Mouse (Mus musculus) kidney, embryonic 15.5 days (tissue): ENCODE results near the gene Cavin1. TPM values are rescaled to one million over a fixed set of nuclear protein-coding genes. Genes with fewer than 3 reads are reported as not detected.
"Not testable (repeated sequence)": the region's sequence is repeated elsewhere in the genome, so short reads cannot be mapped to it uniquely, and the experiment has no call there.

Experiments used
- ATAC-seq: fragments of 200-750 bp; cut with Nextera tagmentation; replicated peaks from 2 replicates; pipeline ENCODE4 v1.8.0; 2017; ENCODE audit warnings: moderate TSS enrichment; ENCODE audit not compliant: low FRiP score
- H3K27ac ChIP-seq: fragments of 300-500 bp; sonication (generic); 2 replicates; pipeline ENCODE4 v1.5.1; 2015; ENCODE audit warnings: mild to moderate bottlenecking, inconsistent platforms
- H3K27me3 ChIP-seq: fragments of 300-500 bp; sonication (generic); 2 replicates; pipeline ENCODE4 v1.6.1; 2015; ENCODE audit warnings: inconsistent platforms
- H3K36me3 ChIP-seq: fragments of 300-500 bp; sonication (generic); 2 replicates; pipeline ENCODE4 v1.6.1; 2015; ENCODE audit warnings: inconsistent platforms
- H3K4me1 ChIP-seq: fragments of 300-500 bp; sonication (generic); 2 replicates; pipeline ENCODE4 v1.6.1; 2015; ENCODE audit warnings: inconsistent platforms
- H3K4me2 ChIP-seq: fragments of 300-500 bp; sonication (generic); 2 replicates; pipeline ENCODE4 v1.6.1; 2015; ENCODE audit warnings: moderate library complexity, mild to moderate bottlenecking, inconsistent platforms
- H3K4me3 ChIP-seq: fragments of 300-500 bp; sonication (generic); replicated peaks from 2 replicates; pipeline ENCODE4 v1.5.1; 2015; ENCODE audit warnings: mild to moderate bottlenecking, inconsistent platforms
- H3K9ac ChIP-seq: fragments of 300-500 bp; sonication (generic); 2 replicates; pipeline ENCODE4 v1.6.1; 2015; ENCODE audit warnings: mild to moderate bottlenecking, inconsistent platforms
- H3K9me3 ChIP-seq: fragments of 300-500 bp; sonication (generic); replicated peaks from 2 replicates; pipeline ENCODE4 v1.6.1; 2016; ENCODE audit warnings: inconsistent platforms
- WGBS: fragments of 180-500 bp; shearing (Covaris S2); methylation state at CpG from one replicate; pipeline ENCODE4 v1.1.7; 2015; ENCODE audit warnings: mixed read lengths; 5-methylcytosine and 5-hydroxymethylcytosine counted together
- polyA plus RNA-seq: library from polyadenylated mRNA; unstranded; fragments of >200 nt; fragmentation: Nextera tagmentation; extraction: Ambion mirVana; gene quantifications from 2 replicates; pipeline ENCODE4 v1.2.1, GENCODE M21; 2015

Cavin1 gene
- polyA plus RNA-seq = 131 and 150 TPM in 2 replicates

DNA sequence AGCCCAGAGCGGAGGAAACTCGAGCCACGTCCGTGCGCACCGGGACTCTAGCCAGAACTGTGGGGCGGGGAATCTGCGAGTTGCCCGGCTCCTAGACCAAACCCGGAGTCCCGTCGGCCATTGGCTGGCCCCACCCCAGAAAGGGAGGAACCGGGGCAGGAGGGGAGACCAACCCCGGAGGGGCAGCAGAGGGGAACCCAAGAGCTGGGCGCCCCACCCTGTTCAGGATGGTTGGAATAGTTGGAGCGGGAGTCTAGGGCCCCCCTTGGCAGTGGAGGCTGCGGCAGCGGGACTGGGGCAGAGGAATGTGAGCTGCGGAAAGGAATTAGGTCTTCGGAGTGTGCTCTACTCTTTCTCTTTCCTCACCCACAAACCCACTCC lies at the start of gene Cavin1:
TSS of gene Cavin1 (minus strand) at position 331 of the 381 bp plus-strand sequence.
- peak within 1 kb of the TSS; percentile 88 for H3K27ac ChIP-seq
- under 1% methylated on average over 20 of the region's 20 CpGs for WGBS
- H3K4me1 ChIP-seq = peaks cover 42% of the 10 kb centered on the region
- peak within 1 kb of the TSS; percentile 72 for H3K4me2 ChIP-seq
- ATAC-seq = peak; percentile 88
- peaks cover 71% of the 10 kb centered on the region for H3K27me3 ChIP-seq
- no peaks in the 10 kb centered on the region for H3K36me3 ChIP-seq
- no peaks in the 10 kb centered on the region for H3K9me3 ChIP-seq
- H3K9ac ChIP-seq = peak within 1 kb of the TSS; percentile 69
- peak within 1 kb of the TSS; percentile 69 for H3K4me3 ChIP-seq

DNA sequence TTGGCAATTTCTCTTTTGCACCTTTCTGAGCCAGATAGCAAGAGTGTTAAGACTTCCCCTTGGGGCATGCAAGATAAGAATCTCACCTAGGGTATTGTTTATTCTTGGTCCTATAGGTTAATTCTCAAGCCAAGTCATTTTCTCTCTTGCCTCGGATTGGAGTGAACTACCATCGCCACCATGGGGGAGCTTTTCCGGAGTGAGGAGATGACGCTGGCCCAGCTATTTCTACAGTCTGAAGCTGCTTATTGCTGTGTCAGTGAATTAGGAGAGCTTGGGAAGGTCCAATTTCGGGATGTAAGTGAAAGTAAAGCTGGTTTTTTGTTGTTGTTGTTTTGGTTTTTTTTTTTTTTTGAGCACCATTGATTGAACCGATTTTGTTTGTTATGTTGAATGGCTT lies 41.0 kb upstream of the Cavin1 start:
- Histone ChIP-seq H3K4me1 (peaks cover 20% of the 10 kb centered on the region), H3K9ac (no peak overlapping the region), H3K27ac (no peak overlapping the region), H3K27me3 (no peaks in the 10 kb centered on the region), H3K36me3 (peaks cover 29% of the 10 kb centered on the region), H3K9me3 (no peaks in the 10 kb centered on the region), H3K4me2 (no peak overlapping the region), H3K4me3 (no peak overlapping the region)
- 87% methylated on average over 6 of the region's 6 CpGs for WGBS
- no peak for ATAC-seq

DNA sequence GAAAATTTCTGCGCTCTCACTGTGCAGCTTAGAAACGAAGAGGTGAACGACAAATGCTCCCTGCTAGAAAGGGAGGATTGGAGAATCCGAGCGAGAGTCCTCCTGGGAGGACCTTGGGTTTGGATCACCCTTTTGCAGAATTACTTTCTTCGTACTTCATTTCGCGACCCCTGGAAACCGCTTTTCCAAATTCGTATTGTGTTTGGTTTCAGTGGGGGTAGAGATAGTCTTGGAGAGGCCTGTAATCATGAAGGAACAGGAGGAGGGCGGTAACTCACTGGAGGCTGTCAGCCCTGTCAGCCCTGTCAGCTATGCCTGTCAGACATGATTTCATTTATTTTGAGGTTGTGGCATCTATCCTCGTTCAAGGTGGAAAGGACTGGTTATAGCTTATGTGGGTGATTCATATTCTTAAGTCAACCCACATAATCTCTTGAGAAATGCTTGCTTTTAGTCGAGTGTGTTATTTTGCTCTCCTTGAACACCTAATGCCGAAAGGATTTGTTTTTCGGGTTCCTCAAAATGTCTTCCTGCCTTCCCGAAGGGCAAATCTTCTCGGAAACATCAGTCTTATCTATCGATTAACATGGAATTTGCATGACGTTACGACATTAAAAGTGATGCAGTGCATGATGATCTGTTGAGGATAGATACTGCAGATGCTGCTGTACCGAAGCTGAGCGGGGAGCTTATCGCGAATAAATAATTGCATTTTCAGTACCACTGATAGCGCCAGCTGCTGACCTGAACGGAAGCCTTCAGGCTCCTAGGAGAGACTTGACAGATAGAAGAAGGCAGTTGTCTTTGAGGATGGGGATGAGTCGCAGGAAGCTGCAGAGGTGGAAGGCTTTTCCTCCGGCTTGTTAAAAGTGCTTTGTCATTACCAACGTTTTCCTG lies 39.4 kb upstream of the Cavin1 start:
- 10% methylated on average over 29 of the region's 29 CpGs for whole genome bisulfite sequencing
- ATAC-seq = 0 out of 2 replicates have a peak, but pooled peaks have one; percentile 40
- Histone ChIP-seq H3K36me3 (peaks cover 28% of the 10 kb centered on the region), H3K4me1 (peaks cover 20% of the 10 kb centered on the region), H3K4me3 (peak overlapping the region; percentile 64), H3K4me2 (peak overlapping the region; percentile 72), H3K27me3 (peaks cover 4% of the 10 kb centered on the region; the same call in 1 of the 2 replicates), H3K27ac (peak overlapping the region; percentile 77), H3K9me3 (no peaks in the 10 kb centered on the region), H3K9ac (peak overlapping the region; percentile 63)

DNA sequence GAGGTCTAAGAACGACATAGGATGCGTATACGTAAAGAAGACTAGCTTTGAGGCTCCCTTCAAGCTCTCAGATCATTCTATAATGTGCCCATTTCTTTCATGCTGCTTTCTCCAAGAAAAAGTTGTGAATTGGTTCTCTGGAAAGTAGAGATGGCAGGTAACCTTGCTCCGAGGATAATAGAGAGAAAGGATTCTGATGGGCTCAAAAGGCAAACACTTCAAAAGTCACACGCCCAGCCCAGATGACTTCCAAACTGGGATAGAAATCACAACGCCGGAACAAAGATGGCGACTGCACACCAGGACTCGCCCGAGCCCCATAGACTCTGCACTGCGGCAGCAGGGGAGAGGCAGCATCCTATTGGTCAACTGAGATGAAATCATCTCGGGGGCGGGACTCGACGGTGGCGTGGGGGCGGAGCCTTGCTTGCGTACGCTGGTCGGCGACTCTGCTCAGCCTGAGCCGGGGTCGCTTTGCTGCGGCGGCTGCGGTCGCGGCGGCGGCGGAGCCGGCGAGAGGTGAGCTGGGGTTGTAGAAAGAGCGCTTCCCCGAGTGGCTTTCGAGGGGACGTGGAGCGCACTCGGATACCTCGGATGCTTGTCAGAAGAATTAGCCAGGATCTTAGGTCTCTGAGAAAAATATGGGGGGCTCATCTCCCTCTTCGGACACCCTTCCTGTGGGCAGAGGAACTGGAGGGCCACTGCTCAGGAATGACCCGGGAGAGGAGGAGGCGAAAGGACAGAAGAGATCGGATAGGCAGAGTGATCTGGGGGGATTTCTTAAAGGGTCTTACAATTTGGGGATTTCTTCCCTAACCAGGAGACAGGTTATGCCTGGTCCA lies 38.6 kb upstream of the Cavin1 start, which contains the start of gene Atp6v0a1:
TSS of gene Atp6v0a1 (plus strand) at position 407 of the 842 bp plus-strand sequence.
- H3K36me3 ChIP-seq = peaks cover 21% of the 10 kb centered on the region
- peak within 1 kb of the TSS; percentile 72 for H3K4me2 ChIP-seq
- peak within 1 kb of the TSS; percentile 64 for H3K4me3 ChIP-seq
- H3K9me3 ChIP-seq = no peaks in the 10 kb centered on the region
- H3K4me1 ChIP-seq = peaks cover 20% of the 10 kb centered on the region
- H3K27me3 ChIP-seq = peaks cover 4% of the 10 kb centered on the region; the same call in 1 of the 2 replicates
- peak within 1 kb of the TSS; percentile 63 for H3K9ac ChIP-seq
- under 1% methylated on average over 44 of the region's 44 CpGs for WGBS
- peak within 1 kb of the TSS; percentile 77 for H3K27ac ChIP-seq
- ATAC-seq = peak; percentile 100

DNA sequence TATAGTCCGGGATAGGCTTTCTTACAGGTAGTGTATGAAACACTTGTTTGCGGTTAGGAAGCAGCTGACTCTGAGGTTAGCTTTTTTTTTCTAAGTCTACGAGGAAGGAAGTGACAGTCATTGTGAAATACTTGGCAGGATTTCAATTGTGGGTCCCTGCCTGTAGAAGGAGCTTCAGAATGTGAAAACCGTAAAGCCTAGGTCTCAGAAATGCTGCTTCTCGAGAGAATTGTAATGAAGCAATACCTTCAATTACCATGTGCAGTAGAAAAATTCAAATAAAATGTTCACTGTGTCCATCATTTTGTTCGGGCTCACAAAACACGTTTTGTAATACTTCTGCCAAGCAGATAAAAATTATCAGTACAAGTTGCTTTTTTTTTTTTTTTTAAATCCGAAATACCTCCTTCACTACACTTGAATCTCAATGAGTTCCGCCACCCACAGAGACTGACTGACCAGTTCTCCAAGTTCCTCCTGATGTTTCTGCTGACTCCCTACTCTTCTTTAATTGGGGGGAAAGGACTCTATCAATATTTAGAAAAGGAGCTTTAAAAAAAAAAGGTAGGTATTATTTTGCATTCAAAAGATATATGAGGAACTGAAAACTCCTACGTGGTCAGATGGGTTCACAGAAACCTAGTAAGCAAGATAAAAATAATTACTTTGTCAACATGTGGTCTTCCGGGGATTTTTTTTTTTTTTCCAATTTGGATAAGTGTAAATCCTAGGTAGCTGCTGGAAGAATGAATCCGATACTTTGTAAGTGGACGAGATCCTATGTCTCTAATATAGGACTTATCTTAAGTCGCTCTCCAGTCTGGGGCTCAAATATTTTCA lies 37.7 kb upstream of the Cavin1 start:
- peak overlapping the region; percentile 72 for H3K4me2 ChIP-seq
- peak overlapping the region; percentile 77 for H3K27ac ChIP-seq
- H3K36me3 ChIP-seq = peaks cover 13% of the 10 kb centered on the region
- no peaks in the 10 kb centered on the region for H3K9me3 ChIP-seq
- peak overlapping the region; percentile 64 for H3K4me3 ChIP-seq
- peaks cover 4% of the 10 kb centered on the region; the same call in 1 of the 2 replicates for H3K27me3 ChIP-seq
- 48% methylated on average over 14 of the region's 14 CpGs for WGBS
- H3K9ac ChIP-seq = 0 out of 2 replicates have a peak overlapping the region, but pooled peaks have one; percentile 12
- peaks cover 20% of the 10 kb centered on the region for H3K4me1 ChIP-seq
- no peak for ATAC-seq

DNA sequence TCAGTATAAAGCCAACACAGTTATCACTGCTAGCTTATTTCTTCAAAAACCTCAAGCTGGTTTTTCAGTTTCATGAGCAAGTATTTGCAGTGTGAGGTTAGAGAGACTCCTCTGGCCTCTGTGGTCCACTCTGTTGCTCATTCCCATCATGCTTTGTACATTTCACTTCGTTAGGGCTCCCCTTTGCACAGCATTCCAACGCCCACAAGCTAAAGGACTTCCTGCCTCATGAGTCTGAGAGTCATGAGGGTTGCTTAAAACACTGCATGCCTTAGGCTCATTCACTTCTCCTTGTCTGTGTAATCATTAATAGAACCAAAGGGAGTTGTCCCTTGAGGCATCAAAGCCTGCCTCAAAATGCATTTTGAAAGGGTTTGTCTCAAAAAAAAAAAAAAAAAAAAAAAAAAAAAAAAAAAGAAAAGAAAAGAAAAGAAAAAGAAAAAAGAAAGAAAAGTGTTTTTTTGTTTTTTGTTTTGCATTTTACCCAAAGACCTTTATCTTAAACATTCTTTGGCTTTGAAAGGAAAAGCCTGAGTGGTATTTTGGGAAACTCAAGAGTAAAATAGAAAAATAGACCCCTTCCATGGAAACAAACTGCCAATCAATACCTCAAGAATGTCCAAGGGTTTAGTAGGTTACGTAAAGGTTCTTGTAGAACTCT lies 32.5 kb upstream of the Cavin1 start:
- 42% methylated on average over 3 of the region's 3 CpGs for WGBS
- peak; percentile 60; the same call in 1 of the 2 replicates for ATAC-seq
- Histone ChIP-seq H3K9me3 (no peaks in the 10 kb centered on the region), H3K4me2 (no peak overlapping the region), H3K4me3 (no peak overlapping the region), H3K36me3 (no peaks in the 10 kb centered on the region), H3K27ac (peak overlapping the region; percentile 75; the same call in 1 of the 2 replicates), H3K9ac (no peak overlapping the region), H3K4me1 (peaks cover 2% of the 10 kb centered on the region; the same call in 1 of the 2 replicates), H3K27me3 (peaks cover 8% of the 10 kb centered on the region; the same call in 1 of the 2 replicates)

DNA sequence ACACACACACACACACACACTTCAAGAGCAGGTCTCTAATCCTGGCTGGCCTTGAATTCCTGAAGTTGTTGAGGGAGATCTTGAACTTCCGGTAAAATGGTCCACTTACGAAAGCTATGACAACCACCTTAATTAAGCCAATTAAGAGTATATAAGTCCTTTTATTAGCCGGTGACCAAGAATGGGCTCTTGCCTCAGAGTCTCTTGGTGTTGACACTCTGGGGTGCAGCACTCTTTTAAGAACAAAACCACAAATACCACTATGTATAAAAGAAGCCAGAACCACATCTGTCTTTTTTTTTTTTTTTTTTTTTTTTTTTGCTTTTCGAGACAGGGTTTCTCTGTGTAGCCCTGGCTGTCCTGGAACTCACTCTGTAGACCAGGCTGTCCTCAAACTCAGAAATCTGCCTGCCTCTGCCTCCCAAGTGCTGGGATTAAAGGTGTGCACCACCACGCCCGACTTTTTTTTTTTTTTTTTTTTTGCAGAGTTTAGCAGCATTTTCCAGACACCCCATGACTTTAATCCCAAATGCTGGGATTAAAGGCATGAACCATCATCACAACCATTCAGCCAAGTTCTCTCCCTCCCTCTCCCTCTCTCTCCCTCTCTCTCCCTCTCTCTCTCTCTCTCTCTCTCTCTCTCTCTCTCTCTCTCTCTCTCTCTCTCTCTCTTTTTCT lies 31.3 kb upstream of the Cavin1 start:
- not testable (repeated sequence) for H3K9me3 ChIP-seq, H3K27me3 ChIP-seq, H3K27ac ChIP-seq, ATAC-seq, H3K36me3 ChIP-seq, H3K4me2 ChIP-seq, H3K9ac ChIP-seq, H3K4me3 ChIP-seq, H3K4me1 ChIP-seq
- WGBS = 79% methylated on average over 5 of the region's 6 CpGs

DNA sequence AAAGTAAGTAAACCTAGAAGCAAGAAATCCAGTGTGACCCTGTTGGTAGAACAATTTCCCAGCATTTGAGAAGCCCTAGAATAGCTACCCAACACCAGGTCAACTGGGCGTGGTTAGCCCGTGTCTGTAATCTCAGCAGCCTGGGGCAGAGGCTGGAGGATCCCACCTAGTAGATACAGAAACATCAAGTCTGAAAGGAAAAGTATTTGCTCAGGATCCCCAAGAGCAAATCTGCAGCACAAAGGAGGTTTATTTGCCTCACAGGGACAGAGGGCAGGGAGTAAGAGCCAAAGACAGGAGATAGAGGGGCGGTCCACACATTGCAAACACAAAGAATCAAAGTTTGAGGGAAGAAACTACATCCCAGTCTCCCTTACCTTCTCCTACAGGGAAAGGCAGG lies 28.6 kb upstream of the Cavin1 start:
- Histone ChIP-seq H3K36me3 (no peaks in the 10 kb centered on the region), H3K9ac (no peak overlapping the region), H3K27ac (no peak overlapping the region), H3K27me3 (peaks cover 4% of the 10 kb centered on the region; the same call in 1 of the 2 replicates), H3K4me1 (peaks cover 2% of the 10 kb centered on the region; the same call in 1 of the 2 replicates), H3K4me3 (no peak overlapping the region), H3K4me2 (no peak overlapping the region), H3K9me3 (no peaks in the 10 kb centered on the region)
- WGBS = 56% methylated on average over 3 of the region's 3 CpGs
- ATAC-seq = no peak

DNA sequence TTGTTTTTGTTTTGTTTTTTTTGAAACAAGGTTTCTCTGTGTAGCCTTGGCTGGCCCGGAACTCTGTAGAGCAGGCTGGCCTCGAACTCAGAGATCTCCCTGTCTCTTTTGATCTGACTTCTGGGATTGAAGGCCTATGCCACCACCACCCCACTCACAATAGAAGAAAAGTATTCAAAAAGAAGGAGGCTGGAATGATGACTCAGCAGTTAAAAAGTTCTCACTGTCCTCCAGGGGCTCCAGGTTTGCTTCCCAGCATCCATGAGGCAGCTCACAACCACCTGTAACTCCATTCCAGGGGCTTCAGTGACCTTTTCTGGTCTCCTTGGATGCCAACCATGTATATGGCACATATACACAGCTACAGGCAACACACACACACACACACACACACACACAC lies 28.1 kb upstream of the Cavin1 start:
- no peaks in the 10 kb centered on the region for H3K36me3 ChIP-seq
- no peak overlapping the region for H3K27ac ChIP-seq
- no peaks in the 10 kb centered on the region for H3K9me3 ChIP-seq
- H3K4me3 ChIP-seq = no peak overlapping the region
- H3K4me1 ChIP-seq = peaks cover 2% of the 10 kb centered on the region; the same call in 1 of the 2 replicates
- H3K27me3 ChIP-seq = 0 out of 2 replicates have a peak, but pooled peaks cover 4% of the 10 kb centered on the region
- 84% methylated on average over 2 of the region's 2 CpGs for WGBS
- H3K9ac ChIP-seq = no peak overlapping the region
- no peak overlapping the region for H3K4me2 ChIP-seq
- no peak for ATAC-seq

DNA sequence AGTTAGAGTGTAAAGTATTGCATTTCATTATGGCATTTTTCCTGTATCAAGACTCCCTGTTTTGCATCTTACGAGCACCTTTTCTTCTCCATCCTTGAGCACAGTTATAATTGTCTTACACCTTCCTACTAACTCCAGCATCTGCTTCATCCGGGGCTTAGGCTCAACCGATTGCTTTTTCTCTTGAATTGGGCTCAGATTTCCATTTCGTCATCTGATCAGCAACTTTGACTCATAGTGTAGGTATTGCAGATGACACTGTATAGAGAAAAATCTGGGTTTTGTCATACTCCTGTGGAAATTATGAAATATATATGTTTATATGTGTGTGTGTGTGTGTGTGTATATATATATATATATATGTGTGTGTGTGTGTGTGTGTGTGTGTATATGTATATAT lies 25.8 kb upstream of the Cavin1 start:
- WGBS = 82% methylated on average over 4 of the region's 4 CpGs
- H3K9ac ChIP-seq = no peak overlapping the region
- no peak overlapping the region for H3K4me3 ChIP-seq

More for the DNA sequence above, 25.8 kb upstream of the Cavin1 start:
- no peak overlapping the region for H3K27ac ChIP-seq
- H3K9me3 ChIP-seq = no peaks in the 10 kb centered on the region
- no peak for ATAC-seq
- no peaks in the 10 kb centered on the region for H3K36me3 ChIP-seq
- H3K4me1 ChIP-seq = no peaks in the 10 kb centered on the region
- H3K27me3 ChIP-seq = 0 out of 2 replicates have a peak, but pooled peaks cover 4% of the 10 kb centered on the region
- no peak overlapping the region for H3K4me2 ChIP-seq
